17 mouse cellular contexts compared by ENCODE assay signal in genomic region chr13:72634752-72635315, GRCm38 (mm10). TPM values are rescaled to one million over a fixed set of nuclear protein-coding genes. Genes with fewer than 3 reads are reported as not detected.
DNase-seq lines count a peak whose midpoint lies in the region; ATAC-seq and TF ChIP-seq lines count a peak whose summit lies in the region.
"Had no signal": no experiment of that assay in that cellular context is flagged by ENCODE, and none has a peak within 500 bp of the region (broad histone marks: within the 10 kb centered on the region; RNA-seq: fewer than 3 reads in every experiment).

No protein-coding gene starts in this region.

- peaks cover 32% of the 10 kb centered on the region for H3K27me3 ChIP-seq in lung, postnatal 0 days (replicated peaks; ENCODE audit: insufficient read depth, low read length)
- peaks cover 98% of the 10 kb centered on the region for H3K27me3 ChIP-seq in hindbrain, embryonic 10.5 days (ENCODE audit: insufficient read depth, poor library complexity, severe bottlenecking)
- H3K27me3 ChIP-seq in midbrain, embryonic 11.5 days (ENCODE audit: control insufficient read depth, insufficient read depth, low read length) = peaks cover 40% of the 10 kb centered on the region
- H3K27me3 ChIP-seq in heart, adult 2 months (ENCODE audit: control insufficient read depth, insufficient read depth, low read length) = peaks cover 16% of the 10 kb centered on the region
- H3K27me3 ChIP-seq: CH12.LX had no signal

- no peak overlapping the region for H3K4me3 ChIP-seq in lung, postnatal 0 days (ENCODE audit: low read depth, low read length)
- peak overlapping the region; percentile 91 for H3K4me3 ChIP-seq in hindbrain, embryonic 10.5 days
- H3K4me3 ChIP-seq in midbrain, embryonic 11.5 days (ENCODE audit: low read depth, low read length) = peak overlapping the region; percentile 21; the same call in 1 of the 2 replicates
- no peak overlapping the region for H3K4me3 ChIP-seq in heart, adult 2 months
- H3K4me3 ChIP-seq: forebrain, embryonic 10.5 days; left cerebral cortex, adult 2 months; limb, embryonic 15.5 days had no signal

- intact Hi-C loops in heart, adult 2 months (cut with DNase I) = loop anchor here (5.0 kb wide), 1 partner anchor 673 kb away; the partner anchor contains the start of gene Irx1

- TF ChIP-seq POLR2A in heart, adult 2 months (IDR thresholded peaks at IDR 0.05; ENCODE audit: insufficient read depth, low read depth, low read length) = no peak

- H3K27ac ChIP-seq in lung, postnatal 0 days (ENCODE audit: low read length) = no peak overlapping the region
- H3K27ac ChIP-seq in hindbrain, embryonic 10.5 days = peak overlapping the region; percentile 76
- peak overlapping the region; percentile 20 for H3K27ac ChIP-seq in midbrain, embryonic 11.5 days (ENCODE audit: low read depth, low read length)
- H3K27ac ChIP-seq in heart, adult 2 months = no peak overlapping the region
- H3K27ac ChIP-seq: forebrain, embryonic 10.5 days; left cerebral cortex, adult 2 months; limb, embryonic 15.5 days; macrophage had no signal

- H3K9me3 ChIP-seq in lung, postnatal 0 days (ENCODE audit: low read length) = no peaks in the 10 kb centered on the region
- no peaks in the 10 kb centered on the region for H3K9me3 ChIP-seq in hindbrain, embryonic 10.5 days
- no peaks in the 10 kb centered on the region for H3K9me3 ChIP-seq in midbrain, embryonic 11.5 days (ENCODE audit: control insufficient read depth, low read length)
- H3K9me3 ChIP-seq: forebrain, embryonic 10.5 days; limb, embryonic 15.5 days had no signal

- no peaks in the 10 kb centered on the region for H3K79me2 ChIP-seq in heart, adult 2 months (replicated peaks; ENCODE audit: control insufficient read depth, insufficient read depth, low read length)

- WGBS in lung, postnatal 0 days = 5% methylated on average over 7 of the region's 7 CpGs
- 9% methylated on average over 7 of the region's 7 CpGs for WGBS in hindbrain, embryonic 10.5 days
- WGBS in midbrain, embryonic 11.5 days = 6% methylated on average over 7 of the region's 7 CpGs
- 49% methylated on average over 7 of the region's 7 CpGs for WGBS in heart, adult 2 months

- no peak for DNase-seq in lung, postnatal 0 days (ENCODE audit: low spot score)
- no peak for DNase-seq in lung, postnatal 10 days
- DNase-seq in hindbrain, embryonic 10.5 days (ENCODE audit: low spot score) = no peak
- DNase-seq in midbrain, embryonic 11.5 days (ENCODE audit: low spot score, missing footprints) = peak; percentile 92
- DNase-seq in kidney, postnatal 25 days = no peak
- no peak for DNase-seq in cerebellum, adult 11-12 months
- no peak for DNase-seq in heart, adult 2 months
- DNase-seq: cerebellum, adult 11 months; kidney, adult 8-10 months; thymus, postnatal 14 days had no signal

- no peak for ATAC-seq in lung, postnatal 0 days
- ATAC-seq in midbrain, embryonic 11.5 days (ENCODE audit: low FRiP score) = no peak

- TF ChIP-seq CTCF in lung, postnatal 0 days (IDR thresholded peaks at IDR 0.05) = no peak
- no peak for TF ChIP-seq CTCF in heart, adult 2 months (IDR thresholded peaks at IDR 0.05)

- TF ChIP-seq EP300 in lung, postnatal 0 days (IDR thresholded peaks at IDR 0.05) = no peak
- no peak for TF ChIP-seq EP300 in heart, adult 2 months (IDR thresholded peaks at IDR 0.05; ENCODE audit: insufficient read depth, low read depth, low read length)

- 0 out of 2 replicates have a peak overlapping the region, but pooled peaks have one; percentile 32 for H3K4me2 ChIP-seq in lung, postnatal 0 days (replicated peaks; ENCODE audit: low read depth, low read length)
- H3K4me2 ChIP-seq in midbrain, embryonic 11.5 days = peak overlapping the region; percentile 42
- H3K4me2 ChIP-seq: limb, embryonic 15.5 days had no signal

- H3K9ac ChIP-seq in lung, postnatal 0 days (replicated peaks; ENCODE audit: low read depth) = no peak overlapping the region
- H3K9ac ChIP-seq in midbrain, embryonic 11.5 days (ENCODE audit: low read length) = peak overlapping the region; percentile 24; the same call in 1 of the 2 replicates
- no peak overlapping the region for H3K9ac ChIP-seq in heart, adult 2 months (ENCODE audit: low read depth, low read length)
- H3K9ac ChIP-seq: limb, embryonic 15.5 days had no signal

- no peaks in the 10 kb centered on the region for H3K36me3 ChIP-seq in lung, postnatal 0 days (ENCODE audit: insufficient read depth, low read length)
- peaks cover 30% of the 10 kb centered on the region for H3K36me3 ChIP-seq in hindbrain, embryonic 10.5 days
- peaks cover 3% of the 10 kb centered on the region; the same call in 1 of the 2 replicates for H3K36me3 ChIP-seq in midbrain, embryonic 11.5 days (ENCODE audit: control insufficient read depth, insufficient read depth, low read length)
- H3K36me3 ChIP-seq in heart, adult 2 months (ENCODE audit: control insufficient read depth, insufficient read depth, low read length) = no peaks in the 10 kb centered on the region
- H3K36me3 ChIP-seq: forebrain, embryonic 10.5 days; limb, embryonic 15.5 days had no signal

- peaks cover 6% of the 10 kb centered on the region for H3K4me1 ChIP-seq in lung, postnatal 0 days (ENCODE audit: insufficient read depth, low read depth, low read length)
- peaks cover 97% of the 10 kb centered on the region for H3K4me1 ChIP-seq in hindbrain, embryonic 10.5 days (replicated peaks)
- peaks cover 57% of the 10 kb centered on the region for H3K4me1 ChIP-seq in midbrain, embryonic 11.5 days (ENCODE audit: control insufficient read depth, insufficient read depth, low read length)
- peaks cover 1% of the 10 kb centered on the region; the same call in 1 of the 2 replicates for H3K4me1 ChIP-seq in heart, adult 2 months (ENCODE audit: control insufficient read depth, insufficient read depth, low read length)

RNA-seq across cellular contexts. Expression of gene Irx2, which starts 6.2 kb away (rescaled TPM):
- 36.2 and 40.0 TPM in 2 replicates for polyA plus RNA-seq in lung, postnatal 0 days (2015; fragmentation: Nextera tagmentation; extraction: Ambion mirVana)
- polyA plus RNA-seq in hindbrain, embryonic 10.5 days (2016; fragmentation: Nextera tagmentation; extraction: Ambion mirVana) = 38.1 and 50.5 TPM in 2 replicates
- polyA plus RNA-seq in midbrain, embryonic 11.5 days (2014; fragmentation: Nextera tagmentation; extraction: Ambion mirVana) = 38.6 and 38.9 TPM in 2 replicates
- total RNA-seq in heart, adult 2 months (2021) = 1 to 10 TPM; 4.5 to 4.8 TPM
- polyA plus RNA-seq in heart, adult 2 months (2012; rRNA removed) = 3.8 and 4.5 TPM in 2 replicates
- total RNA-seq: CH12.LX; hematopoietic stem cell, adult 5-6 weeks; left cerebral cortex, adult 2 months had no signal
- polyA plus RNA-seq: cortical plate, adult 2 months; macrophage had no signal

Comparison
In these comparisons a context has a peak if more than half of its experiments do, and no peak if none do; other contexts are left out.
1. H3K27ac ChIP-seq: peak in hindbrain, embryonic 10.5 days (single experiment) and midbrain, embryonic 11.5 days (single experiment); none in lung, postnatal 0 days (single experiment) and heart, adult 2 months (single experiment).
2. H3K4me3 ChIP-seq: peak in hindbrain, embryonic 10.5 days (single experiment) and midbrain, embryonic 11.5 days (single experiment); none in lung, postnatal 0 days (single experiment) and heart, adult 2 months (single experiment).